19 mouse cellular contexts compared by ENCODE assay signal in the genomic region with DNA sequence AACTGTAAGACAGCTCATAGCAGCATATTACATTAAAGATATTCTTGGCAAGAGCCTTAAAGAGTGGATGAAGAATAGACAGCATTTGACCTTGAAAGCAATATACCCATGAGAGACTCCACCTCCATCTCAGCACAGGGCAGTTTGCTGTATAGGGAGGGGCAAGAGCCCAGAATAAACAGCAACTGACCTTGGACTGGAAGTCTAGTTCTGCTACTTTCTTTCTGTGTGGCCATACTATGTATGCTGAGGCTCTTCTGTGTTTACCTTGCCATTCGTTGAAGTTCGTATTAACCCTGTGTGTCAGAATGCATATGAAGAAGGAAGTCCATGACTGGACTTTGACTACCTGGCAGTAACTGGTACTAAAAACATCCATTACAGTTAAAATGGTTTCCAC.
DNase-seq lines count a peak whose midpoint lies in the region; ATAC-seq and TF ChIP-seq lines count a peak whose summit lies in the region.
"Had no signal": no experiment of that assay in that cellular context is flagged by ENCODE, and none has a peak within 500 bp of the region (broad histone marks: within the 10 kb centered on the region; RNA-seq: fewer than 3 reads in every experiment).

No protein-coding gene starts in this region.

- H3K27me3 ChIP-seq in hindbrain, embryonic 13.5 days, result 0 out of 2 replicates have a peak, but pooled peaks cover 6% of the 10 kb centered on the region
- H3K27me3 ChIP-seq in hindbrain, postnatal 0 days (ENCODE audit: insufficient read depth, low read length), result no peaks in the 10 kb centered on the region
- H3K27me3 ChIP-seq in intestine, embryonic 14.5 days (replicated peaks; ENCODE audit: control insufficient read depth, insufficient read depth, low read length), result no peaks in the 10 kb centered on the region
- no peaks in the 10 kb centered on the region for H3K27me3 ChIP-seq in intestine, embryonic 16.5 days (replicated peaks; ENCODE audit: control insufficient read depth, insufficient read depth, low read length)
- H3K27me3 ChIP-seq in stomach, embryonic 15.5 days (replicated peaks), result no peaks in the 10 kb centered on the region
- H3K27me3 ChIP-seq in forebrain, embryonic 13.5 days, result no peaks in the 10 kb centered on the region
- H3K27me3 ChIP-seq: CH12.LX; heart, embryonic 12.5 days had no signal

- no peak for TF ChIP-seq CTCF in hindbrain, postnatal 0 days (IDR thresholded peaks at IDR 0.05; ENCODE audit: low read depth)

- peaks cover 6% of the 10 kb centered on the region; the same call in 1 of the 2 replicates for H3K4me1 ChIP-seq in hindbrain, embryonic 13.5 days (replicated peaks)
- H3K4me1 ChIP-seq in hindbrain, postnatal 0 days (ENCODE audit: insufficient read depth, low read length), result no peaks in the 10 kb centered on the region
- H3K4me1 ChIP-seq in intestine, embryonic 14.5 days (replicated peaks; ENCODE audit: control insufficient read depth, insufficient read depth, low read length), result no peaks in the 10 kb centered on the region
- H3K4me1 ChIP-seq in intestine, embryonic 16.5 days (ENCODE audit: control insufficient read depth, insufficient read depth, low read length), result no peaks in the 10 kb centered on the region
- H3K4me1 ChIP-seq in stomach, embryonic 15.5 days, result no peaks in the 10 kb centered on the region
- peaks cover 2% of the 10 kb centered on the region for H3K4me1 ChIP-seq in forebrain, embryonic 13.5 days

- H3K9me3 ChIP-seq in hindbrain, embryonic 13.5 days, result no peaks in the 10 kb centered on the region
- no peaks in the 10 kb centered on the region for H3K9me3 ChIP-seq in hindbrain, postnatal 0 days (ENCODE audit: low read length)
- H3K9me3 ChIP-seq in intestine, embryonic 14.5 days (ENCODE audit: control insufficient read depth, low read length), result no peaks in the 10 kb centered on the region
- no peaks in the 10 kb centered on the region for H3K9me3 ChIP-seq in intestine, embryonic 16.5 days (ENCODE audit: control insufficient read depth, low read length)
- H3K9me3 ChIP-seq in stomach, embryonic 15.5 days, result no peaks in the 10 kb centered on the region
- no peaks in the 10 kb centered on the region for H3K9me3 ChIP-seq in forebrain, embryonic 13.5 days (replicated peaks)
- H3K9me3 ChIP-seq: embryonic facial prominence, embryonic 10.5 days; heart, embryonic 12.5 days had no signal

- no peak overlapping the region for H3K9ac ChIP-seq in hindbrain, embryonic 13.5 days
- no peak overlapping the region for H3K9ac ChIP-seq in hindbrain, postnatal 0 days (replicated peaks; ENCODE audit: low read length)
- no peak overlapping the region for H3K9ac ChIP-seq in intestine, embryonic 14.5 days (ENCODE audit: low read length)
- no peak overlapping the region for H3K9ac ChIP-seq in intestine, embryonic 16.5 days (ENCODE audit: low read depth, low read length)
- H3K9ac ChIP-seq in stomach, embryonic 15.5 days, result no peak overlapping the region
- no peak overlapping the region for H3K9ac ChIP-seq in forebrain, embryonic 13.5 days
- H3K9ac ChIP-seq: heart, embryonic 12.5 days had no signal

- intact Hi-C loops in left cerebral cortex, postnatal 4 days (cut with DNase I), result no loop called here

- ATAC-seq in hindbrain, embryonic 13.5 days (ENCODE audit: low FRiP score), result no peak
- ATAC-seq in hindbrain, postnatal 0 days, result no peak
- no peak for ATAC-seq in intestine, embryonic 14.5 days (replicated peaks; ENCODE audit: low FRiP score, low TSS enrichment, low read depth)
- peak; percentile 83 for ATAC-seq in intestine, embryonic 16.5 days
- ATAC-seq in stomach, embryonic 15.5 days (ENCODE audit: insufficient read depth, low FRiP score, low read depth), result peak; percentile 76; the same call in 1 of the 2 replicates
- ATAC-seq in forebrain, embryonic 13.5 days, result no peak
- ATAC-seq: activated CD4-positive, CD25-positive, alpha-beta regulatory T cell, adult 4 months; forebrain, embryonic 14.5 days; hindbrain, embryonic 16.5 days; Patski had no signal

- H3K4me2 ChIP-seq in hindbrain, embryonic 13.5 days, result no peak overlapping the region
- no peak overlapping the region for H3K4me2 ChIP-seq in hindbrain, postnatal 0 days (ENCODE audit: low read depth, low read length)
- H3K4me2 ChIP-seq in intestine, embryonic 14.5 days (ENCODE audit: low read length), result no peak overlapping the region
- no peak overlapping the region for H3K4me2 ChIP-seq in intestine, embryonic 16.5 days (ENCODE audit: low read depth, low read length)
- no peak overlapping the region for H3K4me2 ChIP-seq in stomach, embryonic 15.5 days
- H3K4me2 ChIP-seq in forebrain, embryonic 13.5 days, result no peak overlapping the region
- H3K4me2 ChIP-seq: heart, embryonic 12.5 days had no signal

- H3K36me3 ChIP-seq in hindbrain, embryonic 13.5 days, result no peaks in the 10 kb centered on the region
- no peaks in the 10 kb centered on the region for H3K36me3 ChIP-seq in hindbrain, postnatal 0 days (ENCODE audit: insufficient read depth, low read length)
- H3K36me3 ChIP-seq in intestine, embryonic 14.5 days (ENCODE audit: control insufficient read depth, insufficient read depth, low read length), result no peaks in the 10 kb centered on the region
- no peaks in the 10 kb centered on the region for H3K36me3 ChIP-seq in intestine, embryonic 16.5 days (ENCODE audit: control insufficient read depth, insufficient read depth, low read length)
- no peaks in the 10 kb centered on the region for H3K36me3 ChIP-seq in stomach, embryonic 15.5 days
- H3K36me3 ChIP-seq in forebrain, embryonic 13.5 days (ENCODE audit: poor library complexity, severe bottlenecking), result no peaks in the 10 kb centered on the region
- H3K36me3 ChIP-seq: embryonic facial prominence, embryonic 10.5 days; heart, embryonic 12.5 days had no signal

- 89% methylated on average over 2 of the region's 2 CpGs for WGBS in hindbrain, embryonic 13.5 days
- WGBS in hindbrain, postnatal 0 days, result 93% methylated on average over 2 of the region's 2 CpGs
- 61% methylated on average over 2 of the region's 2 CpGs for WGBS in intestine, embryonic 14.5 days
- 64% methylated on average over 2 of the region's 2 CpGs for WGBS in intestine, embryonic 16.5 days
- 56% methylated on average over 2 of the region's 2 CpGs for WGBS in stomach, embryonic 15.5 days
- 94% methylated on average over 2 of the region's 2 CpGs for WGBS in forebrain, embryonic 13.5 days

- no peak for DNase-seq in hindbrain, postnatal 0 days (ENCODE audit: low spot score)
- peak; percentile 31 for DNase-seq in intestine, embryonic 14.5 days (ENCODE audit: low spot score)
- DNase-seq in left cerebral cortex, postnatal 4 days, result no peak
- DNase-seq: cerebellum, adult 11-12 months; cerebellum, adult 9-10 months; cerebellum, postnatal 25 days; gastrocnemius, postnatal 36 days; heart, adult 18-20 months had no signal

- H3K4me3 ChIP-seq in hindbrain, embryonic 13.5 days, result no peak overlapping the region
- no peak overlapping the region for H3K4me3 ChIP-seq in hindbrain, postnatal 0 days (ENCODE audit: low read length)
- H3K4me3 ChIP-seq in intestine, embryonic 14.5 days (ENCODE audit: low read depth, low read length), result no peak overlapping the region
- H3K4me3 ChIP-seq in intestine, embryonic 16.5 days (ENCODE audit: low read length), result no peak overlapping the region
- no peak overlapping the region for H3K4me3 ChIP-seq in stomach, embryonic 15.5 days (replicated peaks)
- H3K4me3 ChIP-seq in forebrain, embryonic 13.5 days, result no peak overlapping the region
- H3K4me3 ChIP-seq: embryonic facial prominence, embryonic 10.5 days; heart, embryonic 12.5 days had no signal

- H3K27ac ChIP-seq in hindbrain, embryonic 13.5 days, result 0 out of 2 replicates have a peak overlapping the region, but pooled peaks have one; percentile 18
- no peak overlapping the region for H3K27ac ChIP-seq in hindbrain, postnatal 0 days
- no peak overlapping the region for H3K27ac ChIP-seq in intestine, embryonic 14.5 days (ENCODE audit: low read depth)
- H3K27ac ChIP-seq in intestine, embryonic 16.5 days (ENCODE audit: low read length), result no peak overlapping the region
- no peak overlapping the region for H3K27ac ChIP-seq in stomach, embryonic 15.5 days
- H3K27ac ChIP-seq in forebrain, embryonic 13.5 days, result no peak overlapping the region
- H3K27ac ChIP-seq: embryonic facial prominence, embryonic 10.5 days had no signal

Comparison
In these comparisons a context has a peak if more than half of its experiments do, and no peak if none do; other contexts are left out.
1. ATAC-seq: peak in intestine, embryonic 16.5 days (single experiment) and stomach, embryonic 15.5 days (single experiment); none in hindbrain, embryonic 13.5 days (single experiment), hindbrain, postnatal 0 days (single experiment), intestine, embryonic 14.5 days (single experiment) and forebrain, embryonic 13.5 days (single experiment).